Mouse (Mus musculus) gastrocnemius, postnatal 14 days (tissue): ENCODE data around the gene Abca12. TPM values are rescaled to one million over a fixed set of nuclear protein-coding genes. Genes with fewer than 3 reads are reported as not detected.

Experiments
- DNase-seq: peaks from one replicate; pipeline ENCODE4 v3.0.0; 2021; ENCODE audit warnings: mixed read lengths
- intact Hi-C: fragments of 180-260 bp; cut with DNase I; formaldehyde crosslinking; loops from one replicate; pipeline ENCODE4 v1.15.1; 2025; ENCODE audit warnings: low total_unique reads
- total RNA-seq, 2 experiments: library from RNA; stranded (reverse); gene quantifications; 2 replicates each; pipeline ENCODE4 v1.2.3; 2021

Gene Abca12
- total RNA-seq, 2 experiments from 2014 or later: not detected

DNA sequence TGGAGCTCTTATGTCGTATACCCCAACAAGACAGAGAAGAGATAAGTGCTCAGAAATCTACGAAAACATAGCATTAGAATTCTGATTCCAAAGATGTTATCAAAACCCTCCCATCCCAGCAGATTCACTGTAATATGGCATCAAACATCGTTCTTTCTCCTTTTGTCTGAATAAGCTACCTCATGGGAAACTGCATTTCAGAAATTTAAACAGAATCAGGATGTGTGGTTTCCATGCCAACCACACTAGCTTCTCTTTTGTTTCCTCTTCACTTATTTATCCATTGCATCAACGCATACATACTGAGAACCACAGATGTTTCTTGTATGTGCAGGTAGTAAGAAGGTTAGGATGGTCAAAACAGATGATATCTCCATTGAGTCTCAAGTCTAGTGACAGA, 175.1 kb downstream of the Abca12 start:
- no peak for DNase-seq
- intact Hi-C loops: no loop called here

DNA sequence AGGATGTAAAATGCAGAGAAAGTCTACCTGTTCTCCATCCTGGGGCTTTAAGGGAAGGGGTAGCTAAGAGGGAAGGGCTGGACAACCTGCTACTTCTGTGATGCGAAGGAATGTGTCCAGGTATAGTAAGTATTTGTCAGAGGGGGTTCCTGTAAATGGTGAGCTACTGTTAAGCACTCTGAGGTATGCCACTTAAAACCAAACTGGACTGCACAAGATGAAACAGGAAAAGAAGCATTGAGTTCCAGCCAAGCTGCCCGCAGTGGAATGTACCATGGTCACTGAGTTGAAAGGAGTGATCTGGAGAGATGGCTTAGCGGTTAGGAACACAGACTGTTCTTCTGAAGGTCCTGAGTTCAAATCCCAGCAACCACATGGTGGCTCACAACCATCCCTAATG, 179.4 kb downstream of the Abca12 start:
- no peak for DNase-seq
- intact Hi-C loops: no loop called here

GRCm38 (mm10) chr1:71231211-71231610, 183.5 kb downstream of the Abca12 start:
- intact Hi-C loops: no loop called here
- DNase-seq: no peak

DNA sequence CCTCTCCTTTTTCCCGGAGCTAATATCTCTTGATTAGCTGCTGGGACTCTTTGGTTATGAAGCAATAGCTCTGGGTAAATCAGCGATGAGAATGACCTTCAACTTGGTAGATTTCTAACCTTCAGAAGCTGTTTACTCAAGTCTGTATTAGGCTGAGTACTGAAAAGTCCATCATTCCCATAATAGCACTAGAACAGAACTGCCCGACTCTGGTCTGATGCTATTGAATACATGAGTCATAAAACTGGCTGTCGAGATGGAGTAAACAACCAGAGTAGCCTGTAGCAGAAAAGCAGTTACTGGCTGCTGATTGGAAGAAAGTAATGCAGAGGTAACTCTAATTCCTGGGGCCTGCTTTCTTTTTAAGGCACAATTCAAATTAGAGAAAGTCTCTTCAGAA, 211.1 kb downstream of the Abca12 start:
- no peak for DNase-seq

DNA sequence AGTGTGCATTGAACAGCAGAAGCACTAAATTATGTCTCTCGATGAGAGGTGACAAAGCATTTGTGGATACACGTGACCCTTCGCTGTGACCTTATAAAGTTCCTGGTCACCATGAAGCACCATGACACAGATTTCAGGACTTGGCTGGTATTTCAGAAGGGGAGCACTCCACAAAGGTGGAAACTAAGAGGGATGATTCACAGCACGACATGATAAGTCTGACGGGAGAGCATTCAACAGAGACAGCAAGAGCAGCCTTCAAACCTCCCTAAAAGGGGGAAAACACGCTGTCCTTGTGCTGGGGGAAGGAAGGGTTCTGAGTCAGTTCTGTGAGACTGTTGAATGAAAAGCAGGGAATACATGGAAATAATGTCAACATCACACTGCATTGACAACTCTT, 218.5 kb downstream of the Abca12 start:
- no peak for DNase-seq
- intact Hi-C loops: no loop called here

More for the DNA sequence above, 211.1 kb downstream of the Abca12 start:
- intact Hi-C loops: no loop called here

DNA sequence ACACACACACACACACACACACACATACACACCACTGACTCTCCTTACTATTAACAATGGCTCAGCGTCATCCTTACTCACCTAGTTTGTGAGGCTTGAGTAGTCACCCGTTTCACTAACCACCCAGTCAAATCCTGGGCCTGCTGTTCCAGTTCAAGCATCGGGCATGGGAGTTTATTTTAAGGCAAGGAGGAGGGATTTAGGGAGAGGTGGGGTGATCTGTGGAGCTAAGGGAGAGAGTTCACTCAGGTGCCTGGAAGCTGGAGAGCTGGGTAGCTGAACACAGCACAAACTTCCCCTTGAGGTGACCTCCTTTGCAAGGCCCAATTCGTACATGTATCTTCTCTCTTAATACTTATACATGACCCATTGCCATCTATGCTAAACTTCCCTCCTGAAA, 219.4 kb downstream of the Abca12 start:
- intact Hi-C loops: no loop called here
- no peak for DNase-seq

- no peak for DNase-seq
- intact Hi-C loops: no loop called here
These were observed 220.8 kb downstream of the Abca12 start for GRCm38 (mm10) chr1:71193931-71194330.

Other genes with a start within 250 kb of the Abca12 start
- 10 to 100 TPM; 21.5 to 27.6 TPM for gene Atic, start 142.2 kb upstream of the Abca12 start, total RNA-seq
- gene Fn1, start 238.3 kb upstream of the Abca12 start, total RNA-seq: 100 to 1,000 TPM; 147 to 216 TPM